Mouse (Mus musculus) hindbrain, embryonic 10.5 days (tissue): Measurements from ENCODE around the gene Serpinb3d. TPM values are rescaled to one million over a fixed set of nuclear protein-coding genes. Genes with fewer than 3 reads are reported as not detected.
"Not testable (repeated sequence)": the region's sequence is repeated elsewhere in the genome, so short reads cannot be mapped to it uniquely, and the experiment has no call there.

ENCODE experiments used
- DNase-seq: peaks from one replicate; pipeline ENCODE4 v3.0.0-alpha.2; 2017; ENCODE audit warnings: low spot score
- H3K27ac ChIP-seq: fragments of 300-500 bp; sonication (generic); 2 replicates; pipeline ENCODE4 v1.5.1; 2016; ENCODE audit warnings: mild to moderate bottlenecking, moderate library complexity
- H3K27me3 ChIP-seq: fragments of 300-500 bp; sonication (generic); 2 replicates; pipeline ENCODE4 v1.6.1; 2016; ENCODE audit warnings: mild to moderate bottlenecking; ENCODE audit not compliant: poor library complexity, insufficient read depth, severe bottlenecking
- H3K36me3 ChIP-seq: fragments of 300-500 bp; sonication (generic); 2 replicates; pipeline ENCODE4 v1.6.1; 2016; ENCODE audit warnings: mild to moderate bottlenecking, moderate library complexity
- H3K4me1 ChIP-seq: fragments of 300-500 bp; sonication (generic); replicated peaks from 2 replicates; pipeline ENCODE4 v1.6.1; 2016; ENCODE audit warnings: mild to moderate bottlenecking
- H3K4me3 ChIP-seq: fragments of 300-500 bp; sonication (generic); 2 replicates; pipeline ENCODE4 v1.5.1; 2016; ENCODE audit warnings: mild to moderate bottlenecking, moderate library complexity
- H3K9me3 ChIP-seq: fragments of 300-500 bp; sonication (generic); 2 replicates; pipeline ENCODE4 v1.6.1; 2016; ENCODE audit warnings: mild to moderate bottlenecking, moderate library complexity
- WGBS: fragments of 180-500 bp; shearing (Covaris S2); methylation state at CpG from one replicate; pipeline ENCODE4 v1.1.7; 2016; 5-methylcytosine and 5-hydroxymethylcytosine counted together
- polyA plus RNA-seq: library from polyadenylated mRNA; unstranded; fragments of >200 nt; fragmentation: Nextera tagmentation; extraction: Ambion mirVana; gene quantifications from 2 replicates; pipeline ENCODE4 v1.2.1, GENCODE M21; 2016

Serpinb3d gene
- not detected in 2 replicates for polyA plus RNA-seq

GRCm38 (mm10) chr1:107083406-107083805 is at the start of gene Serpinb3d:
Gene Serpinb3d, minus strand, starts transcription at chr1:107083506.
- Histone ChIP-seq H3K4me1 (no peaks in the 10 kb centered on the region), H3K27ac (no peak within 1 kb of the TSS), H3K27me3 (no peaks in the 10 kb centered on the region), H3K36me3 (no peaks in the 10 kb centered on the region), H3K4me3 (no peak within 1 kb of the TSS), H3K9me3 (no peaks in the 10 kb centered on the region)
- no peak for DNase-seq

GRCm38 (mm10) chr1:107127453-107127852 is 44.1 kb upstream of the Serpinb3d start:
- H3K27ac ChIP-seq, H3K9me3 ChIP-seq, H3K4me1 ChIP-seq, H3K27me3 ChIP-seq, H3K36me3 ChIP-seq, DNase-seq, H3K4me3 ChIP-seq: not testable (repeated sequence)

- no peak for DNase-seq
- Histone ChIP-seq H3K36me3 (no peaks in the 10 kb centered on the region), H3K9me3 (no peaks in the 10 kb centered on the region), H3K27ac (no peak overlapping the region), H3K4me1 (no peaks in the 10 kb centered on the region), H3K27me3 (no peaks in the 10 kb centered on the region), H3K4me3 (no peak overlapping the region)
- WGBS: 96% methylated on average over 2 of the region's 2 CpGs
Measured at GRCm38 (mm10) chr1:107098417-107098816, 15.1 kb upstream of the Serpinb3d start.

- Histone ChIP-seq H3K4me1 (no peaks in the 10 kb centered on the region), H3K27ac (no peak within 1 kb of the TSS), H3K9me3 (no peaks in the 10 kb centered on the region), H3K36me3 (no peaks in the 10 kb centered on the region), H3K4me3 (no peak within 1 kb of the TSS), H3K27me3 (no peaks in the 10 kb centered on the region)
- WGBS: 93% methylated on average over 1 of the region's 1 CpGs
- no peak for DNase-seq
Measured at GRCm38 (mm10) chr1:107052203-107052602, 31.1 kb downstream of the Serpinb3d start, which contains the start of gene Serpinb3a. Gene Serpinb3a, minus strand, starts transcription at chr1:107052303.

GRCm38 (mm10) chr1:107034236-107034635 is 49.1 kb downstream of the Serpinb3d start:
- not testable (repeated sequence) for H3K4me1 ChIP-seq, H3K9me3 ChIP-seq, H3K4me3 ChIP-seq, H3K27ac ChIP-seq, H3K36me3 ChIP-seq, H3K27me3 ChIP-seq, DNase-seq
- 90% methylated on average over 3 of the region's 3 CpGs for WGBS

Other genes with a start within 250 kb of the Serpinb3d start
- gene Serpinb5, start 222.3 kb downstream of the Serpinb3d start, polyA plus RNA-seq: not detected in 2 replicates
- not detected in 2 replicates for gene Serpinb12, start 149.1 kb downstream of the Serpinb3d start, polyA plus RNA-seq
- gene Serpinb13, start 102.5 kb downstream of the Serpinb3d start, polyA plus RNA-seq: not detected in 2 replicates
- not detected in 2 replicates for gene Serpinb3a, start 31.2 kb downstream of the Serpinb3d start, polyA plus RNA-seq
- not detected in 2 replicates for gene Serpinb3b, start 194.9 kb upstream of the Serpinb3d start, polyA plus RNA-seq
- not detected in 2 replicates for gene Serpinb3c, start 194.9 kb upstream of the Serpinb3d start, polyA plus RNA-seq